Mouse (Mus musculus) cerebellum, adult 2 months (tissue): ENCODE measurements around the gene Ugt1a6b.

ENCODE experiments used
- CTCF ChIP-seq: fragments of 200-500 bp; IDR thresholded peaks from 2 replicates; pipeline ENCODE4 v1.5.1; 2011; ENCODE audit warnings: low read depth, mild to moderate bottlenecking, control low read depth, low read length, moderate library complexity, borderline replicate concordance; ENCODE audit not compliant: insufficient read depth
- POLR2A ChIP-seq: fragments of 200-500 bp; IDR thresholded peaks from 2 replicates; pipeline ENCODE4 v1.6.1; 2011; ENCODE audit warnings: low read length, control low read depth, borderline replicate concordance; ENCODE audit not compliant: insufficient read depth

GRCm38 (mm10) chr1:88094941-88095492 is 8.0 kb upstream of the Ugt1a6b start, which contains the start of gene Ugt1a7c:
- TF ChIP-seq CTCF: no peak
- no peak for TF ChIP-seq POLR2A
